Mouse (Mus musculus) retina, embryonic 14.5 days (tissue): ENCODE measurements at regions not wholly inside any gene's neighbourhood (a gene's known extent, or its start where the extent isn't known, plus 50 kb on each side); places are given as distances from the start of the nearest gene placed in this dataset.

ENCODE experiments used
- DNase-seq: peaks from one replicate; pipeline ENCODE4 v3.0.0-alpha.2; 2015; ENCODE audit warnings: low spot score

DNA sequence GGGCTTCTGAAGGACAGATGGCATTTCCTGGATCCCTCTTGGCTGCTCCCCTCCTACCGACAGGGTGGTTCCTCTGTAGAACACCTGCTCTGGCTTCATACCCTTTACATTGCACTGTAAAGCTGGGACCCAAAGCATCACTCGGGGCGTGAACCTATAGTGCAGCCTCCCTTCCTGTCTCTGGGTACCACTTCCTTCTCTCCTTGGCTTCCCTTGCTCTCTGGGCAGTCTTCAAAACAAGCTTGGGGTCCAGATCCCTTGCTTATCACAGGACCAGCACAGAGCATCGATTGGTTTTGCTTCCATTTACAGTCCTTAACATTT, 346.4 kb downstream of the Rnf144a start:
- no peak for DNase-seq

DNA sequence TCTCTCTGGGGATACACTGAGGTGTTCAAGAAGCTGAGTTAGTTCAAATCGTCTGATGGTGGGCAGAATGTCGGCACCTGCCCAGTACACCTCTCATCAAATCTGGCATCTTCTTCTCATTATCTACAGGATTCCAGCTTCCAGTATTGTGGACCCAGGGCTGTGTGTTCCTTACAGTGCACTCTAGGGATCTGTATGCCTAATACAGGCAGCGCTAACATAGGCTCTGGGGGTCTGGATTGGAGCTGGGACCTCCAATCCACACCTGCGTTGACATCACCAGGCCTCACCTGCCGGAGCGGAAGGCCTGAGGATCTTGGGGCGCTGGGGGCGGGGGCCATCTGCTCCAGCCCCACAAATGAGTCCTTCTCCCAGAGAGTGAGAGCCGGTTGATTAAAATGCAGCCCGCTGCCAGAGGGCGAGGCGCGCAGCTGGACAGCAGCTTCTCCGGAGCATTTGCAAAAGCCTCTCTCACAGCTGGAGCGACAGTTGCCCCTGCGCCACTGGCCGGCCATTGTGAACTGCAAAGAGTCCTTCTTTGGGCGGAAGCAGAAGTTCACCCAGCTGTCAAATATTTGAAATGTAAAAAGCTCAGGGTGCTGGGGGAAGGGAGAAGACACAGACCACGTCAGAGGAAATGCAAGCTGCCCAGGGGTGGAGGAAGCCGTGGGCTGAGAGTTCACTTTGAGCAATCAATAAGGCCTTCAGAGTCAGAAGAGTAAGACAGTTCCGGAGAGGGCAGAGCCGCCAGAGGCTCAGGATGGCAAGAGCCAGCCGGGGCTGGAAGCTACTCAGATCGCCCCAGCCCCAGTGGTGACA, 347.0 kb downstream of the Rnf144a start:
- DNase-seq = peak; percentile 59

DNA sequence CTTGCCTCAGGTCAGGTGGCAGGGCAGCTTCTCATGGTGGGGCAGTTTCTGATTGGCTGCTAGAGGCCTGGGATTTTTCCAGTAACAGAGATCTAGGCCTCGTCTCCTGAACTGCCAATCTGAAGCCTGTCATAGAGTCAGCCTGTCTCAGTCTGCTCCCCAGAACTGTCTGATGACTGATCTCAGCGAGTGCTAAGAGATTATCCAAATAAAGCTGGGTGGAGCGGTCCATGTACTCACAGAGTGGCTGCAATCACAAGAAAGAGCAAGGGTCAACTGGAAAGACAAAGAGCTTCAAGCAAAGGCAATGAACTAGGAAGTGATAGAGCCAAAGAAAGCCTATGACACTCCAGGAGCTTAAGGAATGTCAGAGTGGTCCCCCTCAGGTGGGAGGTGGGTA, 354.7 kb downstream of the Rnf144a start:
- no peak for DNase-seq

DNA sequence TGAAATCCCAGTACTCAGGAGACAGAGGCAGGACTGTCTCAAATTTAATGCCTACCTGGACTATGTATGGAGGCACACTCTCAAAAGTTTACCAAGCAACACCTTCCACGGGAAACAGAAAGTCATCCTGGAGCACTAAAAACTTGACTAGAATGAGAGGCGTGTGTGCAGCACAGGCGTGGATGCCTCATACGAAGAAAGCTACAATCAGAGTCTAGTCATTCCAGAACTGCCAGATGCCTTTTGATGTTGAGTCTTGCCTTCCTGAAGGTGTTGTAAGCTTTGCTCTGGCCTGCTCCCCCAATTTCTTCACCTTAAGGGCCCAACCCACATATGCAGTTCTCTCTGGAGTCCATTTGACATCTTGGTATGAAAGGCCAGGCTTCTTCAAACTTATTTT, 356.0 kb downstream of the Rnf144a start:
- DNase-seq = no peak

DNA sequence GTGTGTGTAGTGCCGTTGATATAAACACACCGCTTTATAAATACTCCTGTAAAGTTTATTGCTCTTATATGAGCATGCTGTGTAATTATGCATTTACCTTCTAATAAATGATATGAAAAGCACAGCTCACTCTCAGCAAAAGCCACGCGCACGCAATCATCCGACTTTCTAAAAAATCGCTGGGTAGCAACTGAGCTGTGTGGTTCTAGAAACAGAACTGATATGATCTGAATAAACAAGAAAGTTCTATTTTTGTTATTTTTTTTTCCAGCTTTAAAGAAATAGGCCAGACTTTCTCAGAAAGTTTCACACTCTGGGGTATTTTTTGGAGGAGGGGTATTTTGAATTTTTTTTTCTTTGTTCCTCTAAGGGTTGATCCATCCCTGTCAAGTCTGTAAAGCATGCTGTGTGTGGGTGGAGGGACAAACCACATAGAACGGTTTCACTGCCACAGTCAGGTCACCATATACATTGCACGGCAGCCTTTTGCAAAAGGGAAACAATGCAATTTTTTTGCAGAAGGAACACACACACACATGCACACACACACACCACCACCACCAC, 357.5 kb downstream of the Rnf144a start:
- no peak for DNase-seq

DNA sequence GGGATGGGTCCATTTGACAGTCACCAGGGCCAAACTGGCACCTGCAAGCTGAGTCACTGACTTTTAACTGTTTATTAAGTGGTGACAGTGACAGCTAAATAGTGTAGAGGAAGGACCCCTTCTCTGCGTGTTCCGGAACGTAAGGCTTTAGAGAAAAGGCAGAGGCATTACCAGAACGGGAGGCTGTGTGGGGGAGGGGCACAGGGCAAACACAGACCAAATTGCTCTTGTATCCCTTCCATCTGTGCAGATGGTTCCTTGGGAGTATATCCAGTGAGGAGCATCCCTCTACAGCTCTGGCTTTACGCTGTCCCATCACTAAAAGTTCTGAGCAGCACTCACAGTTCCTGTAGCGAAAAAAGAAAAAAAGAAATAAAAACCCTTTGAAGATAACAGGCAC, 368.1 kb downstream of the Rnf144a start:
- DNase-seq = no peak

DNA sequence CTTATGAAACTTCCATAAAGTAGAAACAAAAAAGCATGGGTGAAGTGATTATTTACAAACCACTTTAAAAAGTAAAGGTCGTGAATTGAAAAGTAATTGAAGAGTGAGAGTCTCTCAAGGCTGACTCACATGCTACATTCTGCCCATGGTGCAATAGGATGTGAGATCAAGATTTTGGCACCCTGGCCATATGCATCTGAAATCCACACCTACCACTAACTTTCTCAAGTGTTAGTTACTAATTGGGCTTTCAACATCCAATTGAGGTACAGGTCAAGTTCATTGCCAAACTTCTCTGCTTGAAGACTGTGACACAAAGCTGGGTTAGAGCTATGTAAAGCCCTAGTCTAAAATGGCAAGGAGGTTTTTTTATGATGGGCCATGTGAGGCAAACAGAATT, 369.7 kb downstream of the Rnf144a start:
- DNase-seq = no peak

DNA sequence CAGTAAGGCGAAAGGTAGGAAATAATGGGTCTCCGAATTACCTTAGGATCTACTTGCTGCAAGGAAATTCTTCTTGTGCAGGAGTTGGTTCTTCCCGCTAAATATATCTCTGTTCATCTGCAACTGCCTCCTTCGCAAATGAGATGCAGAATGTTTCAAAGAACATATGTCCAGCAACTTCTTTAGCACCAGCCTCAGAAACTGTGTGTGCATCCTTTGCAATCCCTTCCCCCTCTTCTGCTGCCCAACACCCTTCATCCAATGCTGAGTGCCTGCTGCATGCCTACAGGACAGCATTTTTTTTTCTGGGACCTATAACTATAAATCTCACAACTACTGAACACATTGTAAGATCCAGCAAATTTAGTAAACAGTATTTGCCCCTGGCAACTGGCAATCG, 402.1 kb downstream of the Rnf144a start:
- DNase-seq = no peak

DNA sequence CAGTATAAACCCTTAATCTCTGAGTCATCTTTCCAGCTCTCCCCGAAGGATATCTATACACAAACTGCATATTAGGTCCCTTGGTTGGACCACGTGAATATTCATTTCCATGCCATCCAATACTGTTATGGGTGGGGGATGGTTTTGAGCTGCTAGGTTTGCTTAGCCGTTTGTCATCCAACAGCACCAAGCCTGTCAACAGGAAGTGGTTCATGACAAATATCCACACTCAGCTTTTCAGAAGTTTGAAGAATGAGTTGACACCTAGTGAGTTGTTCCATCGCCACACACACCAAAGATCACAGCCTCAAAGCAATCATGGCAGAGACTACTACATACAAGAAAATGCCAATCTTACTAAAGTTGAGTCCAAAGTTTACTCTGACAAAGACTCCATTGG, 421.0 kb downstream of the Rnf144a start:
- DNase-seq = no peak

DNA sequence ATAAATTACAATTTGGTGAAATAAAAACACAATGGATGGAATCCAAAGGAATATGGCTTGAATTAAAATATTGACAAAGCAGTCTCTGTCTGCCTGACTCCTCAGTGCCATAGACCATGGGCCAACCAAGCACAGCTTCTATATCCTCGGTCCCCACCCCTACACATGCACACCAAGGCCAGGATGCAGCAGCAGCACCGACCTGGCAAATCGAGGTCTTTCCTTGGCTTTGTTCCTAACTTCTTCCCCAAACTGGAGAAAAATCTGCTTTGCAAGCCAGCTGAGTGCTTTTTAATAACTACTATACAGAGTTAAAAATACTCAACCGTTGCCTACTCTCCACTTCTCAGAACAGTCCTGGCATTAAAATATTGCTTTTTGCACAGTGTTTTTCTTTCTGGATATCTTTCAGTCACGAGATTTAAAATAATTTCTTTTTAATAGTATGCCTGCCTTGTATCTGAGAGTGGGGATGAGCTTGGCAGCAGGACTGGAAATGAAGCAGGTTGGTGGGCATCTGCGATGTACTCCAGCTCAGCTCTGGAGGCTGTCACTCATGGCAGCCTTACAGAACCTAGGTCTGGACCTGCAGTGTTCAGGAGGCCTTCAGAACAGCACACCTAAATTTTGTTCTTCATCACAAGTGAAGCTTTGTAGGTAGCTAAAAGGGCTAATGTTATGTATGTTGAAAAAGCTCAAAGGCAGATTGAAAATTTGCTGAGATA, 423.1 kb downstream of the Rnf144a start:
- no peak for DNase-seq

DNA sequence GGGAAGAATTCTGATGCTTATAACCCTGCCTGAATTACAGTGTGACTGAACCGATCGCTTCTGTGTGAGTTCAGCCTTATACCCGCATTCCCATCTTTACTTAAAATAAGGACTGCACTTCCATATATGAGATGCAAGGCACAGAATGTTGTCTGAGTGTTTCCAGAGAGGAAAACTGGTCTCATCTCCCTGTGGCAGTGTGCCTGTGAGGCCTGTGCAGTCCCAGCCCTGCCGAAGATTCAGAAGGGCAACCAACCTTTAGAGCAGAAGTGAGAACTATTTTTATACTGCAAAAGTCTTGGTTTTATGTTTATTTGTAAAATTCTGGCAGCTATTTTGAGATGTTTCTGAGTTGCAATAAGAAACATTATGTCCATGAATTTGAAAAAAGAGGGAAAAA, 432.5 kb downstream of the Rnf144a start:
- DNase-seq = no peak

DNA sequence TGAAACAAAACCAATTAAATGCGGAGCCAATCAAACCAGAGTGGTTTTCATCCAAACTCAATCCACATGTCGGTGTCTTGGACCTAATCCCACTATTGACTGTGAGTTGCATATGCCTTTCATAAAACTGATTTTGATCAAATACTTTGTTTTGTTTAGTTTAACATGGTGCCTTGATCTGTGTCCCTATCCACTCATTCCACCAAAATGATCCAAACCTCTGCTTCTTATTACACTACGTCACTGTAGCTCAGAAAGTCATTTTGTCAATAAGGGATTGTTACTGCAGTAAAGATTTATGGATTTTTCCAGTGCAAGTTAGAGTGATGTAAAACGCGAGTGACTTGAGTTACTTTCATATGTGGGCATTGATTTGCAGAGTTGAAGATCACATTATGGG, 436.7 kb downstream of the Rnf144a start:
- DNase-seq = no peak

DNA sequence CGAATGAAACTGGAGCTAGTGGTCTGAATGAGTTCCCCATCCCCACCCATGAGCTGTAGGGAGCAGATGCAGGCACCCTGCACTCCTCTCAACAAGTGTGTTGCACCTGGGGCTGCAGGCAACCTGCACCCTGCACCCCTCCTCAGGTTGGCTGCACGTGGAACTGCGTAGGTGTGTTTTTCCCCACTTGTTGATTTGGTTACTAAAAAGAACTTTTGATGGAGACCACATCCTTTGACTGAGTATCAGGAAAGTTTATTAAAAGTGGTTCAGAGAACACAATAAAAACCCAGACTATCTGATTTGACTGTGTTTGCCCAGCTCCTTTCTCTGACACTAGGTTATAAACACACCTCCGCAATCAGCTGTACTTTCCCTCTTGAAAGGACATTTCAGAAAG, 456.5 kb downstream of the Rnf144a start:
- no peak for DNase-seq

DNA sequence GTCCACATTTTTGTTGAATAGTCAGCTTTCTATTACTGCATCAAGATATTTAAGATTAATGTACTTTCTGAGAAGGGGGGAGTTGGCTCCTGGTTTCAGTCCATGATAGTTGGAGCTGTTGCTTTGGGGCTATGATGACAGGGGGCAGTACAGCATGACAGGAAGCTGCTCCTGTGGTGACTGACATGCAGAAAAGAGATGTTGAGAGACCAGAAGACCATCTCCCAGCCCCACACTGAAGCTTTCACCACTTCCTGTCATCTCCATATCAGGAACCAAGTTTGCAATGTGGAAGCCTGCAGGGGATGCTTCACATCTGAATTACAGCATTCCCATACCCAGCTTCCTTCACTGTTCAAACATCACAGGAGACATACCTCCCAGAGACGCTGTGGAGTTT, 457.5 kb downstream of the Rnf144a start:
- DNase-seq = no peak

DNA sequence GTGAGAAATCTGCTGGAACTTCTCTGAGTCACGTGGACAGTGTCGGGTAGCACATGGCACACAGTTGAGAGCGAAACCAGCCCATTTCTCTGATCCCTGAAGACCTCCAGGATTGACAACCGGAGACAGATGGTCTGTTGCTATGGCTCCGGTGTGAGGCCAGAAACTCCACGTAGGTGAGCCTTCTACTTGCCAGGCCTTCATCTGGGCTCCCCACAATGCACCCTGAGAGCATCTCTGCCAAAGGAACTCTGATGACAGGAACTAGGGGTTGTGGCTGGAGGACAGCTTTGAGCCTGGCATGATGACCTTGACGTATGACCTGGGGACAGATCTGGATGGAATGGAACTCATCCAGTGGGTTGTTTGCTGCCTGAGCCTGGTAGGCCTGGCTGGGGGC, 467.9 kb downstream of the Rnf144a start:
- no peak for DNase-seq

DNA sequence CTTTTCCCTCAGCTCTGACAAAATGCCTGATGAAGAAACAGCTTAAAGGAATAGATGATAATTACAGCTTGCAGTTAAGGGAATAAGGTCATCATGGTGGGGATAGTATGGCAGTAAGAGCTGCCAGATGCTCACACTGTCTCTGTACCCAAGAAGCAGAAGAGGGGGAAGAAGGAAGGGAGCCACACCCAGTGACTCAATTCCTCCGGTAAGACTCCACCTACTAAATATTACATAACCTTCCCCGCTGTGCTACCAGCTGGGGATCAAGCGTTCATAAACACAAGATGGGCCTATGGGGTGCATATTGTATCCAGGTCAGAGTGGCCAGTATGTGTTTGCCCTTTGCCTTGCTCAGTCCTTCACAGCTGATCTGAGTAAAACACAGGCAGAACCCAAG, 468.9 kb downstream of the Rnf144a start:
- no peak for DNase-seq

DNA sequence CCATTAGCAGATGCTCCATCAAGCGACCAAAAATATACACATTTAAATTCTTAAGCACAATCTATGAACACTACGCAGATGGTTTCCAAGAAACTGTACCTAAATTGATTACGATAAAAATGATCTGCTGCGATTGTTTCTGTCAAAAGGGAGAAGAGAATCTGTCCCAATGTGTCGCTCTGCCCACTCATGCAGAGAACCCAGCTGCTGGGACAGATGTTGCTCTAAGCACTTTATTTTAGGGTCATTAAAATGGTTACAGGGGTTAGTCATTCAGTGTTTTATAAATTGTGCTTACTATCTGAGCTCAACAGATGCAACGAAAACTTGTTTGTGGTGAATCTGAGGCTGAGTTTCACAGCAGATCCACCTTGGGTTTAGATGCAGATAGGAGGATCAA, 476.2 kb downstream of the Rnf144a start:
- no peak for DNase-seq

DNA sequence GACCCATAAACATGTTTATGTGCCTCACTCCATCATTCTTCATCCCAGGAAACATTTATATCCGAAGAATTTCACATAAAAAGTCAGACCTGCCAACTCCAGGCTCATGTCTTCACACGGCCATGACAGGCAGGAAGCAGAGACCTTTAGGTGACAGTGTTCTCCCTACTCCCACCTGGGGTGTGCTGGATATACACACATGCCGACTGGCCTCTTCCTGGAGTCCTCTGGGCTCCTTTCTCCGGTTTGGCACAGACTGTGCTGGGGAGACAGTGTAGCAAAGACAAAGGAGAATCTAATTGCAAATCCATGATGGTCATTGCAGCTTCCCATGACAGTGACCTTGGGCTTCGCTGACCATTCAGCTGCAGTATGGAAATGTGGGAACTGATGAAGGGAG, 480.1 kb downstream of the Rnf144a start:
- no peak for DNase-seq

DNA sequence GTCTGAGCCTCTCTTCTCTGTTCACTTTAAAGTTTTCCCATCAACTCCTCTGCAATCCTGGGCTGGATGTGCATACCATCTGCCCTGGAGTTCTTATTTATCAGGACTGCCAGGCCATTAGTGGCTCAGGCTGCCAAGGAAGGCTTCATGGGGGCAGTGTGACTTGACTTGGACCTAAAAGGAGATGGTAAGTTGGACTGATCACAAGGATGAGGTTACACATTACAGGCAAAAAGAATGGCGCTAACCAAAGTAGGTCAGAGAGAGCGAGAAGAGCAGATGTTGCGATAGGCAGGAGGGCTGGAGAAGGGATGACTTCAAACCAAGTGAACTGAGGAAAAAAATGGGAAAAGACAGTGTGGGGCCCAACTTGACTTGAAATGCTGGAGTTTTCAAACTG, 480.5 kb downstream of the Rnf144a start:
- no peak for DNase-seq

DNA sequence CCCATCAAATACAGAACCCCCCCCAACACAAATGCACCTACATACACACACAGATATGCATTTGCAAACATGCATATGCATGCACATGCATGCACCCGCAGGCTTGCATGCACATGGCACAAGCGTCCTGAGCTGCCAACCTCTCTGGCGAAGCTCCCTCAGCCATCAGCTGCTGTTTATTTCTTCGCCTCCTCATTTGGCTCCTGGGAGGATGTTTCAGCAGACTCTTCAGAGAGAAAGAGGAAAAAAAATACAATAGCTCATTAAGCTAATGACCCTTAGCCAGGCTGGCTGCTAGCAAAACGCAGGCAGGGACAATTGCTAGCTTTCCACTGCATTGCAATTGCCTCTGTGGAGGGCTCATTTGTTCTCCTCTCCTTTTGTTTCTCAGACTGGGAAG, 488.7 kb downstream of the Rnf144a start:
- peak; percentile 71 for DNase-seq

DNA sequence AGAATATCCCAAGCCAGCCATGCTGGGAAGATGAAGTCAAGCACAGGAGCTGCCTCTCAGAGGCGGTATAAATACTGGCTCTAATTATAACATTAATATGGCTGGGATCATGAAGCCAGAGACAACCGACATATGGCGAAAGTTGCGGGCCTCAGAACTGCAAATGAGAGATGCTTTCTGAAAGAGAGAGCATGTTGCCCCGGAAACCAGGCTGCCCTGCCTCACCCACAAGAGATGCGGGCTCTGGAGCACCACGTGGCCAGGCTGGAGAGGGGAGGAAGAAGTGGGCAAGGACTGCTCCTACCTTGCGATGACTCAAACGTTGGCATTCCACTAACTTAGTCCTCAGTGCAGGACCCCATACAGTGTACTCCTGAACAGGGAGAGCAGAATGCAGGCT, 490.5 kb downstream of the Rnf144a start:
- DNase-seq = peak; percentile 5

DNA sequence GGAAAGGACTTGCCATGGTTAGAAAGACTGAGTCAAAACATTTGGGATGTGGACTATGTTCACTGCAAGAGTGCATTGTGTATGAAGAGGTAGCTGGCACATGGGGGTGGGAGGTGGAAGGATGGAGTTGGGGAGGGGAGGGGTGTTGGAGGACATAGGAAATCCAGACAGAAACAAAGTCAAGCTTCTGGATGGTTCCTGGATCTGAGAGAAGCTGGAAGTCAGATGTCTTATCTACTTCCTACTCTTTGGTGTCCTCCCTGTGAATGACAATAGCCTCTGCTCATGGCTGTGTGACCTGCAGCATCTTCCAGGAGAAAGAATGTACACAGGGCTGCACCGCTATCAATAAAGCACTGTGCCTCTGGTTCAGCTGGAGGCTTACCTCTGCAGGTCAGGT, 491.3 kb downstream of the Rnf144a start:
- DNase-seq = no peak

DNA sequence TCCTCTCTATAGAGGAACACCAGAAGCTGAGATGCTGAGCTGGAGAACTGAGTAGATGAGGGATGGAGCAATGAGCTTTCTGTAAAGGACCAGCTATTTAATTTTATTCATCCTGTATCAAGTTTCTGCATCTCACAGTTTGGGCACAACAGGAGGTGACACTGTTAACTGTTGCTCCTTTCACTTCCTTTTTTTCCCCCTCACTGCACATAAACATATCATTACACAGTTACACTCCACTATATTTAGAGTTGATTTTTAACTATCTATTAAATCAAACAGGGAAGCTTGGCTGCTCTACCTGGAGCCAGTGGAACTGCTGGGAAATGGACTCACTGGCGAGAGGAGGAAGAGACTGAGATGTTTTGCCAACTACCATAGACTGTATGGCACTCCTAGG, 509.4 kb downstream of the Rnf144a start:
- no peak for DNase-seq

DNA sequence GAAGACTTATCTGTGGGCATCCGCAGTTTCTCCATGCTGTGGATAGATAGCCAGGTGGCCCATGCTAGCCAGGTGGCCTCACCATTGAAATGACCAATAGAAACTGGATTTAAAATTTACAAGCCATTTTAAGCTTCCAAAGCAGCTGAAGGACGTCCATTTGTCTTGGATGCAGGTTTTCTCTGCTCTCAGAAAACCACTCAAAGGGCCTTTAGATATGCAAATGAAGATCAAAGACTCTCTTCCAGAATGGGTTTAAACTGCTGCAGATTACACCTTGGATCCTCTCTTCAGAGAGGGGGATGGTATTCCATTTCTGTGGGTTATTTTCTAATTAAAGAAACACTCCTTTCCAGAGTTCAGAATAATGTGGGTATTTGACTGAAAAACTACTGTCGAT, 518.5 kb downstream of the Rnf144a start:
- DNase-seq = no peak
